Comparison of ENCODE assay signal across 19 mouse cellular contexts in genomic region chr7:139469457-139469856, GRCm38 (mm10).
DNase-seq lines count a peak whose midpoint lies in the region; ATAC-seq and TF ChIP-seq lines count a peak whose summit lies in the region.
"Had no signal": no experiment of that assay in that cellular context is flagged by ENCODE, and none has a peak within 500 bp of the region (broad histone marks: within the 10 kb centered on the region; RNA-seq: fewer than 3 reads in every experiment).

No protein-coding gene starts in this region.

- DNase-seq in forebrain, embryonic 10.5 days (ENCODE audit: extremely low spot score, low spot score): no peak
- DNase-seq in midbrain, postnatal 0 days (ENCODE audit: low spot score): peak; percentile 32
- no peak for DNase-seq in left cerebral cortex, adult 8-10 months (ENCODE audit: low spot score in 2 of 2)
- DNase-seq in left cerebral cortex, postnatal 10 days (ENCODE audit: extremely low spot score in 1 of 2, low spot score in 2 of 2): no peak
- DNase-seq: layer of hippocampus, postnatal 36 days; lung, embryonic 14.5 days; right cerebral cortex, postnatal 4 days; thymus, postnatal 4 days had no signal

- no peak overlapping the region for H3K4me3 ChIP-seq in forebrain, embryonic 16.5 days (replicated peaks; ENCODE audit: low read length)
- H3K4me3 ChIP-seq in forebrain, embryonic 10.5 days: no peak overlapping the region
- H3K4me3 ChIP-seq in midbrain, postnatal 0 days (ENCODE audit: low read depth, low read length): no peak overlapping the region
- no peak overlapping the region for H3K4me3 ChIP-seq in midbrain, embryonic 16.5 days (ENCODE audit: low read depth, low read length)
- H3K4me3 ChIP-seq in heart, embryonic 13.5 days: no peak overlapping the region
- no peak overlapping the region for H3K4me3 ChIP-seq in stomach, embryonic 15.5 days (replicated peaks)
- H3K4me3 ChIP-seq: liver, embryonic 12.5 days; midbrain, embryonic 15.5 days; neural tube, embryonic 12.5 days had no signal

- H3K9me3 ChIP-seq in forebrain, embryonic 16.5 days (ENCODE audit: control insufficient read depth, low read length): no peaks in the 10 kb centered on the region
- H3K9me3 ChIP-seq in forebrain, embryonic 10.5 days: no peaks in the 10 kb centered on the region
- H3K9me3 ChIP-seq in midbrain, postnatal 0 days (ENCODE audit: low read length): no peaks in the 10 kb centered on the region
- no peaks in the 10 kb centered on the region for H3K9me3 ChIP-seq in midbrain, embryonic 16.5 days (replicated peaks; ENCODE audit: control insufficient read depth, low read length, poor library complexity, severe bottlenecking)
- H3K9me3 ChIP-seq in heart, embryonic 13.5 days: no peaks in the 10 kb centered on the region
- no peaks in the 10 kb centered on the region for H3K9me3 ChIP-seq in stomach, embryonic 15.5 days
- H3K9me3 ChIP-seq: liver, embryonic 12.5 days; midbrain, embryonic 15.5 days; neural tube, embryonic 12.5 days had no signal

- 0 out of 2 replicates have a peak, but pooled peaks have one; percentile 45 for ATAC-seq in forebrain, embryonic 16.5 days
- ATAC-seq in midbrain, postnatal 0 days (ENCODE audit: low FRiP score): no peak
- ATAC-seq in midbrain, embryonic 16.5 days: no peak
- no peak for ATAC-seq in heart, embryonic 13.5 days (ENCODE audit: extremely low read depth, insufficient number of reproducible peaks, low FRiP score, low TSS enrichment)
- no peak for ATAC-seq in stomach, embryonic 15.5 days (ENCODE audit: insufficient read depth, low FRiP score, low read depth)
- ATAC-seq: activated CD4-positive, CD25-positive, alpha-beta regulatory T cell, adult 4 months; intestine, embryonic 16.5 days; liver, embryonic 12.5 days; midbrain, embryonic 15.5 days; Patski had no signal

- TF ChIP-seq CTCF in midbrain, postnatal 0 days (IDR thresholded peaks at IDR 0.05): no peak

- intact Hi-C loops in left cerebral cortex, postnatal 10 days (cut with DNase I): loop anchor here (5.0 kb wide), 1 partner anchor 72 kb away; no protein-coding TSS in a partner anchor

- WGBS in forebrain, embryonic 16.5 days: 71% methylated on average over 4 of the region's 4 CpGs
- 92% methylated on average over 4 of the region's 4 CpGs for WGBS in forebrain, embryonic 10.5 days
- WGBS in midbrain, postnatal 0 days: 74% methylated on average over 4 of the region's 4 CpGs
- WGBS in midbrain, embryonic 16.5 days: 81% methylated on average over 4 of the region's 4 CpGs
- WGBS in heart, embryonic 13.5 days: 76% methylated on average over 4 of the region's 4 CpGs
- 87% methylated on average over 4 of the region's 4 CpGs for WGBS in stomach, embryonic 15.5 days

- H3K36me3 ChIP-seq in forebrain, embryonic 16.5 days (ENCODE audit: control insufficient read depth, insufficient read depth): no peaks in the 10 kb centered on the region
- no peaks in the 10 kb centered on the region for H3K36me3 ChIP-seq in forebrain, embryonic 10.5 days (replicated peaks)
- no peaks in the 10 kb centered on the region for H3K36me3 ChIP-seq in midbrain, postnatal 0 days (ENCODE audit: insufficient read depth, low read length)
- H3K36me3 ChIP-seq in midbrain, embryonic 16.5 days (ENCODE audit: control insufficient read depth, insufficient read depth, low read length): no peaks in the 10 kb centered on the region
- H3K36me3 ChIP-seq in heart, embryonic 13.5 days: no peaks in the 10 kb centered on the region
- H3K36me3 ChIP-seq in stomach, embryonic 15.5 days: 0 out of 2 replicates have a peak, but pooled peaks cover 3% of the 10 kb centered on the region
- H3K36me3 ChIP-seq: liver, embryonic 12.5 days; midbrain, embryonic 15.5 days; neural tube, embryonic 12.5 days had no signal

- H3K27me3 ChIP-seq in forebrain, embryonic 16.5 days (replicated peaks; ENCODE audit: control insufficient read depth, insufficient read depth, low read length): no peaks in the 10 kb centered on the region
- no peaks in the 10 kb centered on the region for H3K27me3 ChIP-seq in forebrain, embryonic 10.5 days (ENCODE audit: poor library complexity, severe bottlenecking)
- no peaks in the 10 kb centered on the region for H3K27me3 ChIP-seq in midbrain, postnatal 0 days (ENCODE audit: insufficient read depth, low read length)
- no peaks in the 10 kb centered on the region for H3K27me3 ChIP-seq in midbrain, embryonic 16.5 days (ENCODE audit: control insufficient read depth, insufficient read depth, low read depth, low read length)
- H3K27me3 ChIP-seq in heart, embryonic 13.5 days (replicated peaks): no peaks in the 10 kb centered on the region
- H3K27me3 ChIP-seq in stomach, embryonic 15.5 days (replicated peaks): no peaks in the 10 kb centered on the region
- H3K27me3 ChIP-seq: liver, embryonic 12.5 days; midbrain, embryonic 15.5 days; neural tube, embryonic 12.5 days; Patski had no signal

- no peak overlapping the region for H3K27ac ChIP-seq in forebrain, embryonic 16.5 days (ENCODE audit: low read length)
- H3K27ac ChIP-seq in forebrain, embryonic 10.5 days: no peak overlapping the region
- no peak overlapping the region for H3K27ac ChIP-seq in midbrain, postnatal 0 days (ENCODE audit: low read depth, low read length)
- H3K27ac ChIP-seq in midbrain, embryonic 16.5 days (ENCODE audit: low read length): no peak overlapping the region
- H3K27ac ChIP-seq in heart, embryonic 13.5 days (replicated peaks): peak overlapping the region; percentile 99
- H3K27ac ChIP-seq in stomach, embryonic 15.5 days: 0 out of 2 replicates have a peak overlapping the region, but pooled peaks have one; percentile 11
- H3K27ac ChIP-seq: hindbrain, embryonic 14.5 days; liver, embryonic 12.5 days; midbrain, embryonic 15.5 days; neural tube, embryonic 12.5 days had no signal

- H3K4me1 ChIP-seq in forebrain, embryonic 16.5 days (replicated peaks; ENCODE audit: control insufficient read depth, insufficient read depth, low read length): no peaks in the 10 kb centered on the region
- peaks cover 31% of the 10 kb centered on the region for H3K4me1 ChIP-seq in forebrain, embryonic 10.5 days
- no peaks in the 10 kb centered on the region for H3K4me1 ChIP-seq in midbrain, postnatal 0 days (ENCODE audit: insufficient read depth, low read length)
- H3K4me1 ChIP-seq in midbrain, embryonic 16.5 days (ENCODE audit: control insufficient read depth, insufficient read depth, low read length): peaks cover 2% of the 10 kb centered on the region; the same call in 1 of the 2 replicates
- H3K4me1 ChIP-seq in heart, embryonic 13.5 days: peaks cover 92% of the 10 kb centered on the region
- H3K4me1 ChIP-seq in stomach, embryonic 15.5 days: peaks cover 43% of the 10 kb centered on the region

- no peak overlapping the region for H3K4me2 ChIP-seq in forebrain, embryonic 16.5 days (ENCODE audit: low read length)
- H3K4me2 ChIP-seq in midbrain, postnatal 0 days (ENCODE audit: low read depth, low read length, poor library complexity, severe bottlenecking): no peak overlapping the region
- H3K4me2 ChIP-seq in midbrain, embryonic 16.5 days (ENCODE audit: low read length): no peak overlapping the region
- no peak overlapping the region for H3K4me2 ChIP-seq in heart, embryonic 13.5 days
- no peak overlapping the region for H3K4me2 ChIP-seq in stomach, embryonic 15.5 days
- H3K4me2 ChIP-seq: hindbrain, embryonic 14.5 days; liver, embryonic 12.5 days; lung, embryonic 14.5 days; midbrain, embryonic 15.5 days; neural tube, embryonic 12.5 days had no signal

- H3K9ac ChIP-seq in forebrain, embryonic 16.5 days (replicated peaks; ENCODE audit: low read depth, low read length): no peak overlapping the region
- no peak overlapping the region for H3K9ac ChIP-seq in midbrain, postnatal 0 days (replicated peaks; ENCODE audit: low read length, poor library complexity, severe bottlenecking)
- no peak overlapping the region for H3K9ac ChIP-seq in midbrain, embryonic 16.5 days (ENCODE audit: low read depth, low read length)
- H3K9ac ChIP-seq in heart, embryonic 13.5 days: peak overlapping the region; percentile 69
- no peak overlapping the region for H3K9ac ChIP-seq in stomach, embryonic 15.5 days
- H3K9ac ChIP-seq: hindbrain, embryonic 14.5 days; liver, embryonic 12.5 days; lung, embryonic 14.5 days; midbrain, embryonic 15.5 days; neural tube, embryonic 12.5 days had no signal

Comparison
In these comparisons a context has a peak if more than half of its experiments do, and no peak if none do; other contexts are left out.
1. H3K27ac ChIP-seq: peak in heart, embryonic 13.5 days (single experiment) and stomach, embryonic 15.5 days (single experiment); none in forebrain, embryonic 16.5 days (single experiment), forebrain, embryonic 10.5 days (single experiment), midbrain, postnatal 0 days (single experiment) and midbrain, embryonic 16.5 days (single experiment).